Mouse (Mus musculus): Measurements from ENCODE around the gene Exoc6b. TPM values are rescaled to one million over a fixed set of nuclear protein-coding genes. Genes with fewer than 3 reads are reported as not detected.

Exoc6b gene
- polyA plus RNA-seq, 1 experiment from 2014 or later: 18.8 TPM

GRCm38 (mm10) chr6:84755266-84755665, 314.0 kb downstream of the Exoc6b start:
- 0 out of 2 replicates have a peak, but pooled peaks cover 3% of the 10 kb centered on the region for H3K36me3 ChIP-seq (ENCODE audit: control insufficient read depth, insufficient read depth, low read length)
- H3K27ac ChIP-seq (ENCODE audit: low read length): no peak overlapping the region
- no peak overlapping the region for H3K4me2 ChIP-seq (ENCODE audit: low read depth, low read length)
- H3K4me1 ChIP-seq (ENCODE audit: control insufficient read depth, insufficient read depth, low read length): no peaks in the 10 kb centered on the region
- no peak overlapping the region for H3K9ac ChIP-seq (ENCODE audit: low read depth, low read length)
- ATAC-seq: no peak
- H3K27me3 ChIP-seq (replicated peaks; ENCODE audit: control insufficient read depth, insufficient read depth, low read length): no peaks in the 10 kb centered on the region
- WGBS: 57% methylated on average over 3 of the region's 3 CpGs
- H3K4me3 ChIP-seq (ENCODE audit: low read length): no peak overlapping the region
- H3K9me3 ChIP-seq (ENCODE audit: control insufficient read depth, low read length): no peaks in the 10 kb centered on the region

- Histone ChIP-seq H3K4me3 (ENCODE audit: low read length) (no peak overlapping the region), H3K4me2 (ENCODE audit: low read depth, low read length) (no peak overlapping the region), H3K27me3 (replicated peaks; ENCODE audit: control insufficient read depth, insufficient read depth, low read length) (no peaks in the 10 kb centered on the region), H3K4me1 (ENCODE audit: control insufficient read depth, insufficient read depth, low read length) (no peaks in the 10 kb centered on the region), H3K9me3 (ENCODE audit: control insufficient read depth, low read length) (no peaks in the 10 kb centered on the region), H3K36me3 (ENCODE audit: control insufficient read depth, insufficient read depth, low read length) (0 out of 2 replicates have a peak, but pooled peaks cover 3% of the 10 kb centered on the region), H3K9ac (ENCODE audit: low read depth, low read length) (no peak overlapping the region), H3K27ac (ENCODE audit: low read length) (no peak overlapping the region)
- ATAC-seq: no peak
Measured at GRCm38 (mm10) chr6:84752806-84753420, 316.4 kb downstream of the Exoc6b start.

GRCm38 (mm10) chr6:84751409-84751808, 317.9 kb downstream of the Exoc6b start:
- Histone ChIP-seq H3K27me3 (replicated peaks; ENCODE audit: control insufficient read depth, insufficient read depth, low read length) (no peaks in the 10 kb centered on the region), H3K9me3 (ENCODE audit: control insufficient read depth, low read length) (no peaks in the 10 kb centered on the region), H3K36me3 (ENCODE audit: control insufficient read depth, insufficient read depth, low read length) (0 out of 2 replicates have a peak, but pooled peaks cover 3% of the 10 kb centered on the region), H3K4me1 (ENCODE audit: control insufficient read depth, insufficient read depth, low read length) (no peaks in the 10 kb centered on the region), H3K9ac (ENCODE audit: low read depth, low read length) (no peak overlapping the region), H3K4me2 (ENCODE audit: low read depth, low read length) (no peak overlapping the region), H3K27ac (ENCODE audit: low read length) (no peak overlapping the region), H3K4me3 (ENCODE audit: low read length) (no peak overlapping the region)
- WGBS: 92% methylated on average over 2 of the region's 2 CpGs
- no peak for ATAC-seq

- 73% methylated on average over 10 of the region's 10 CpGs for WGBS
- H3K27ac ChIP-seq (ENCODE audit: low read length): no peak overlapping the region
- no peak overlapping the region for H3K4me3 ChIP-seq (ENCODE audit: low read length)
- ATAC-seq: no peak
- no peaks in the 10 kb centered on the region for H3K36me3 ChIP-seq (ENCODE audit: control insufficient read depth, insufficient read depth, low read length)
- H3K4me1 ChIP-seq (ENCODE audit: control insufficient read depth, insufficient read depth, low read length): no peaks in the 10 kb centered on the region
- no peaks in the 10 kb centered on the region for H3K9me3 ChIP-seq (ENCODE audit: control insufficient read depth, low read length)
- H3K4me2 ChIP-seq (ENCODE audit: low read depth, low read length): no peak overlapping the region
- H3K9ac ChIP-seq (ENCODE audit: low read depth, low read length): no peak overlapping the region
- H3K27me3 ChIP-seq (replicated peaks; ENCODE audit: control insufficient read depth, insufficient read depth, low read length): no peaks in the 10 kb centered on the region
Measured at GRCm38 (mm10) chr6:84746847-84747395, 322.4 kb downstream of the Exoc6b start.

GRCm38 (mm10) chr6:84746193-84746846, 323.0 kb downstream of the Exoc6b start:
- 84% methylated on average over 5 of the region's 5 CpGs for WGBS

GRCm38 (mm10) chr6:84745570-84745969, 323.7 kb downstream of the Exoc6b start:
- H3K9ac ChIP-seq (ENCODE audit: low read depth, low read length): no peak overlapping the region
- WGBS: 90% methylated on average over 7 of the region's 7 CpGs
- no peaks in the 10 kb centered on the region for H3K27me3 ChIP-seq (replicated peaks; ENCODE audit: control insufficient read depth, insufficient read depth, low read length)
- no peaks in the 10 kb centered on the region for H3K4me1 ChIP-seq (ENCODE audit: control insufficient read depth, insufficient read depth, low read length)
- no peak overlapping the region for H3K4me2 ChIP-seq (ENCODE audit: low read depth, low read length)
- H3K27ac ChIP-seq (ENCODE audit: low read length): no peak overlapping the region
- no peaks in the 10 kb centered on the region for H3K9me3 ChIP-seq (ENCODE audit: control insufficient read depth, low read length)
- H3K4me3 ChIP-seq (ENCODE audit: low read length): no peak overlapping the region
- no peak for ATAC-seq
- H3K36me3 ChIP-seq (ENCODE audit: control insufficient read depth, insufficient read depth, low read length): no peaks in the 10 kb centered on the region

More at GRCm38 (mm10) chr6:84746193-84746846, 323.0 kb downstream of the Exoc6b start:
- H3K4me3 ChIP-seq (ENCODE audit: low read length): no peak overlapping the region
- H3K27ac ChIP-seq (ENCODE audit: low read length): no peak overlapping the region
- no peaks in the 10 kb centered on the region for H3K27me3 ChIP-seq (replicated peaks; ENCODE audit: control insufficient read depth, insufficient read depth, low read length)
- H3K36me3 ChIP-seq (ENCODE audit: control insufficient read depth, insufficient read depth, low read length): no peaks in the 10 kb centered on the region
- H3K4me2 ChIP-seq (ENCODE audit: low read depth, low read length): no peak overlapping the region
- no peaks in the 10 kb centered on the region for H3K4me1 ChIP-seq (ENCODE audit: control insufficient read depth, insufficient read depth, low read length)
- H3K9me3 ChIP-seq (ENCODE audit: control insufficient read depth, low read length): no peaks in the 10 kb centered on the region
- no peak overlapping the region for H3K9ac ChIP-seq (ENCODE audit: low read depth, low read length)
- ATAC-seq: no peak

- no peak for ATAC-seq
- no peaks in the 10 kb centered on the region for H3K27me3 ChIP-seq (replicated peaks; ENCODE audit: control insufficient read depth, insufficient read depth, low read length)
- H3K9ac ChIP-seq (ENCODE audit: low read depth, low read length): no peak overlapping the region
- no peak overlapping the region for H3K27ac ChIP-seq (ENCODE audit: low read length)
- no peak overlapping the region for H3K4me2 ChIP-seq (ENCODE audit: low read depth, low read length)
- no peaks in the 10 kb centered on the region for H3K9me3 ChIP-seq (ENCODE audit: control insufficient read depth, low read length)
- H3K4me3 ChIP-seq (ENCODE audit: low read length): no peak overlapping the region
- no peaks in the 10 kb centered on the region for H3K36me3 ChIP-seq (ENCODE audit: control insufficient read depth, insufficient read depth, low read length)
- H3K4me1 ChIP-seq (ENCODE audit: control insufficient read depth, insufficient read depth, low read length): no peaks in the 10 kb centered on the region
- 56% methylated on average over 3 of the region's 3 CpGs for WGBS
Measured at GRCm38 (mm10) chr6:84742227-84742626, 327.1 kb downstream of the Exoc6b start.

GRCm38 (mm10) chr6:84736942-84737341, 332.4 kb downstream of the Exoc6b start:
- Histone ChIP-seq H3K27ac (ENCODE audit: low read length) (no peak overlapping the region), H3K36me3 (ENCODE audit: control insufficient read depth, insufficient read depth, low read length) (no peaks in the 10 kb centered on the region), H3K4me3 (ENCODE audit: low read length) (no peak overlapping the region), H3K9me3 (ENCODE audit: control insufficient read depth, low read length) (no peaks in the 10 kb centered on the region), H3K9ac (ENCODE audit: low read depth, low read length) (no peak overlapping the region), H3K4me2 (ENCODE audit: low read depth, low read length) (no peak overlapping the region), H3K27me3 (replicated peaks; ENCODE audit: control insufficient read depth, insufficient read depth, low read length) (no peaks in the 10 kb centered on the region), H3K4me1 (ENCODE audit: control insufficient read depth, insufficient read depth, low read length) (no peaks in the 10 kb centered on the region)
- 54% methylated on average over 3 of the region's 3 CpGs for WGBS
- ATAC-seq: no peak

GRCm38 (mm10) chr6:84726876-84727275, 342.4 kb downstream of the Exoc6b start:
- no peaks in the 10 kb centered on the region for H3K27me3 ChIP-seq (replicated peaks; ENCODE audit: control insufficient read depth, insufficient read depth, low read length)

More at GRCm38 (mm10) chr6:84726876-84727275, 342.4 kb downstream of the Exoc6b start:
- Histone ChIP-seq H3K9me3 (ENCODE audit: control insufficient read depth, low read length) (no peaks in the 10 kb centered on the region), H3K9ac (ENCODE audit: low read depth, low read length) (no peak overlapping the region), H3K4me3 (ENCODE audit: low read length) (no peak overlapping the region), H3K4me1 (ENCODE audit: control insufficient read depth, insufficient read depth, low read length) (no peaks in the 10 kb centered on the region), H3K36me3 (ENCODE audit: control insufficient read depth, insufficient read depth, low read length) (no peaks in the 10 kb centered on the region), H3K4me2 (ENCODE audit: low read depth, low read length) (no peak overlapping the region), H3K27ac (ENCODE audit: low read length) (no peak overlapping the region)
- ATAC-seq: no peak
